8 mouse cellular contexts compared by ENCODE assay signal in the genomic region with DNA sequence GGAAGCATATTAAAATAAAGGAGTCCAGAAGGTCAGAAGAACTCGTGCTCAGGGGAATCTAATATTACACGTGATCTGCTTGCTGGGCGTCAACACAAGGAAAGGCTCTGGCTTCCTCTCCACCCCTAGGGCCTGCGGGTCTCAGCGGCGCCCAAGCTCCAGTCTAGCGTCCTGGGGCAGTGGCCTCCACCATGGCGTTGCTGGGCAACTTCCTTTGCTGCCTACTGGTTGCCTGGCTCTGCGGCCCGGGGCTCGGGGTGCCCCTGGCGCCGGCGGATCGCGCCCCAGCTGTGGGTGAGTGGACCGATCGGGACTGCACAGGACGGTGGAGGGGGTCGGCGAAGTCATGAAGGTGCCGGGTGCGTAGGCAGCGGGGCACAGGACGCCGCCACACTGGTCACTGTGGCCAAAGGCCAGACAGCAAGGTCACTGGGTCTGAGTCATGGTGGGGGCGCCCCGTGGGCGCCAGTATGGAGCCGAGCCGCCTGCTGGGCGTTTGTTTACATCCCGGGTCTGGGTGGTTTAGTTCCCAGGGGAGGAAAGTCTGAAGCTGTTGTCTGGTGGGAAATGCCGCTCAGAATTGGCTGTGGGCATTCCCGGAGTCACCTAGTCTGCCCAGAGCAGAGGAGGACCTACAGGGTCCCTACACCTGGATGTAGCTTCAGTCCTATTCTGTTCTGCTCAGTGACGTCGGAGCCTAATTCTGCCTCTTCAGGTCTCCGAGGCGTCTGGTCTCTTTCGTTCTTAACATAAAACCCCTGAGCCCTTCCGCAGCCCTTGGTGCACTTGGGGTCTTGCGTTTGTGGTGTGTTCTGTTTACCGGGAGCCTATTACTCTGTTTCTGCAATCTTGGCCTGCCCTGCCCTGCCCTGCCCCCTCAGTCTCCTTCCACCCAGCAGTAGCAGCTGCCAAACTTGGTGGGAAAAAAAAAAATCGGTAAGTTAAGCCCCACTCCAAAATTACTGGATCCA. TPM values are rescaled to one million over a fixed set of nuclear protein-coding genes. Genes with fewer than 3 reads are reported as not detected.
DNase-seq lines count a peak whose midpoint lies in the region; ATAC-seq lines count a peak whose summit lies in the region.

No protein-coding gene starts in this region.

- DNase-seq in ZHBTc4 (ENCODE audit: low read depth, low spot score) = peak; percentile 39
- DNase-seq in cerebellum, postnatal 10 days = peak; percentile 52 to 55
- peak; percentile 24 to 28 for DNase-seq in frontal cortex, postnatal 36 days (ENCODE audit: low spot score in 2 of 2)
- DNase-seq in left cerebral cortex, postnatal 14 days (ENCODE audit: low spot score in 2 of 2) = peak; percentile 13 to 15
- peak; percentile 42 to 55 for DNase-seq in right cerebral cortex, postnatal 10 days (ENCODE audit: low spot score in 2 of 2)
- peak; percentile 23 for DNase-seq in urinary bladder, postnatal 25 days (ENCODE audit: low spot score)

- H3K9ac ChIP-seq in hindbrain, embryonic 13.5 days = peak overlapping the region; percentile 77

- H3K27ac ChIP-seq in hindbrain, embryonic 13.5 days = peak overlapping the region; percentile 76

- peak overlapping the region; percentile 59 for H3K4me3 ChIP-seq in hindbrain, embryonic 13.5 days

- intact Hi-C loops in left cerebral cortex, postnatal 14 days (cut with DNase I) = loop anchor here (5.0 kb wide), 1 partner anchor 43 kb away; no protein-coding TSS in a partner anchor

- H3K4me1 ChIP-seq in hindbrain, embryonic 13.5 days (replicated peaks) = peaks cover 17% of the 10 kb centered on the region

- H3K27me3 ChIP-seq in hindbrain, embryonic 13.5 days = no peaks in the 10 kb centered on the region

- WGBS in hindbrain, embryonic 13.5 days = 2% methylated on average over 44 of the region's 44 CpGs

- 0 out of 2 replicates have a peak, but pooled peaks cover 16% of the 10 kb centered on the region for H3K9me3 ChIP-seq in hindbrain, embryonic 13.5 days

- peak overlapping the region; percentile 94 for H3K4me2 ChIP-seq in hindbrain, embryonic 13.5 days

- ATAC-seq in hindbrain, embryonic 13.5 days (ENCODE audit: low FRiP score) = peak; percentile 82
- peak; percentile 57 for ATAC-seq in megakaryocyte, adult 5-6 weeks (ENCODE audit: poor library complexity, severe bottlenecking)

- H3K36me3 ChIP-seq in hindbrain, embryonic 13.5 days = peaks cover 10% of the 10 kb centered on the region

RNA-seq across cellular contexts. Expression of a gene that starts 0.6 kb away (rescaled TPM):
- polyA plus RNA-seq in hindbrain, embryonic 13.5 days (2015; fragmentation: Nextera tagmentation; extraction: Ambion mirVana) = 22.6 and 23.2 TPM in 2 replicates
- total RNA-seq in left cerebral cortex, postnatal 14 days (2021) = 10 to 100 TPM; 22.6 to 24.8 TPM
- total RNA-seq in megakaryocyte, adult 5-6 weeks (2015) = 546 and 596 TPM in 2 replicates
- total RNA-seq in megakaryocyte, adult 5-6 weeks (2017) = 251 and 269 TPM in 2 replicates

RNA-seq across cellular contexts. Expression of a gene that starts 10.1 kb away (rescaled TPM):
- 2,194 and 2,515 TPM in 2 replicates for polyA plus RNA-seq in hindbrain, embryonic 13.5 days (2015; fragmentation: Nextera tagmentation; extraction: Ambion mirVana)
- total RNA-seq in left cerebral cortex, postnatal 14 days (2021) = 100 to 1,000 TPM; 162 to 165 TPM
- 1.9 and 2.5 TPM in 2 replicates for total RNA-seq in megakaryocyte, adult 5-6 weeks (2015)
- total RNA-seq in megakaryocyte, adult 5-6 weeks (2017) = 2.0 and 2.2 TPM in 2 replicates

Comparison
In these comparisons a context has a peak if more than half of its experiments do, and no peak if none do; other contexts are left out.
1. Peak in every context shown above with its lines: DNase-seq, ATAC-seq, H3K4me3 ChIP-seq and H3K27ac ChIP-seq.
2. RNA of a gene that starts 0.6 kb away (total RNA-seq): 251 to 596 TPM in megakaryocyte, adult 5-6 weeks; 22.6 to 24.8 TPM in left cerebral cortex, postnatal 14 days; every median in the first group is over 4 times any median in the second.
3. RNA of a gene that starts 10.1 kb away (total RNA-seq): 162 to 165 TPM in left cerebral cortex, postnatal 14 days; 1.9 to 2.5 TPM in megakaryocyte, adult 5-6 weeks; every median in the first group is over 10 times any median in the second.